In the genomic region with DNA sequence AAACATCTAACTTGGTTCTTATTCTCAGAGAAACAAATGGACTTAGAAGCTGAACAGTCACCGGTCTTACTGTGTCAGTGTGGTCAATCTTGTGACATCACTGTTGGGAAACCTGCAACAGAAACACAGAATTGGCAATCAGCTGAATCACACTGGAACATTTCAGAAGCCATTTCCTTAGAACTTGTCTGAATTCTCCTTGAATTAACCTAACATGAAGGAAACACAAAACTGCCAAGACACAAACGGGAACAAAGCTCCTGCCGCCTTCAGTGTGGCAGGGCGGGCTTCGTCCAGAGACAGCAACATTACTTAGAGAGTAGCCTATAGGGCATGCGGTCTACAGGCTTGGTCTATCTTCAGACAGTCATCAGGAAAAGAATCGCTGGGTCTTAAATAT, we compare ENCODE assay signal across 13 mouse cellular contexts.
DNase-seq lines count a peak whose midpoint lies in the region; ATAC-seq and TF ChIP-seq lines count a peak whose summit lies in the region.
"Had no signal": no experiment of that assay in that cellular context is flagged by ENCODE, and none has a peak within 500 bp of the region (broad histone marks: within the 10 kb centered on the region; RNA-seq: fewer than 3 reads in every experiment).

No protein-coding gene starts in this region.

- H3K4me1 ChIP-seq in midbrain, embryonic 10.5 days, result peaks cover 36% of the 10 kb centered on the region
- peaks cover 13% of the 10 kb centered on the region for H3K4me1 ChIP-seq in midbrain, embryonic 16.5 days (ENCODE audit: control insufficient read depth, insufficient read depth, low read length)
- peaks cover 16 to 25% of the 10 kb centered on the region in 2 experiments for H3K4me1 ChIP-seq in liver, embryonic 14.5 days (replicated peaks; ENCODE audit: control insufficient read depth in 2 of 2, insufficient read depth in 2 of 2, low read length in 1 of 2)
- peaks cover 5% of the 10 kb centered on the region; the same call in 1 of the 2 replicates for H3K4me1 ChIP-seq in forebrain, embryonic 16.5 days (replicated peaks; ENCODE audit: control insufficient read depth, insufficient read depth, low read length)
- H3K4me1 ChIP-seq in forebrain, embryonic 15.5 days, result peaks cover 9% of the 10 kb centered on the region

- no peak overlapping the region for H3K4me3 ChIP-seq in gastrocnemius, adult 2 months
- H3K4me3 ChIP-seq in midbrain, embryonic 10.5 days, result no peak overlapping the region
- no peak overlapping the region for H3K4me3 ChIP-seq in midbrain, embryonic 16.5 days (ENCODE audit: low read depth, low read length)
- H3K4me3 ChIP-seq in liver, embryonic 14.5 days (ENCODE audit: insufficient read depth in 1 of 2, low read depth in 2 of 2, low read length in 2 of 2), result no peak overlapping the region
- H3K4me3 ChIP-seq in forebrain, embryonic 16.5 days (replicated peaks; ENCODE audit: low read length), result no peak overlapping the region
- no peak overlapping the region for H3K4me3 ChIP-seq in forebrain, embryonic 15.5 days
- H3K4me3 ChIP-seq: embryonic facial prominence, embryonic 12.5 days had no signal

- no peak overlapping the region for H3K4me2 ChIP-seq in midbrain, embryonic 16.5 days (ENCODE audit: low read length)
- H3K4me2 ChIP-seq in liver, embryonic 14.5 days (ENCODE audit: low read depth), result peak overlapping the region; percentile 29
- H3K4me2 ChIP-seq in forebrain, embryonic 16.5 days (ENCODE audit: low read length), result no peak overlapping the region
- H3K4me2 ChIP-seq in forebrain, embryonic 15.5 days (replicated peaks), result no peak overlapping the region
- H3K4me2 ChIP-seq: embryonic facial prominence, embryonic 12.5 days had no signal

- H3K27ac ChIP-seq in gastrocnemius, adult 2 months, result peak overlapping the region; percentile 62
- peak overlapping the region; percentile 73 for H3K27ac ChIP-seq in midbrain, embryonic 10.5 days (replicated peaks)
- H3K27ac ChIP-seq in midbrain, embryonic 16.5 days (ENCODE audit: low read length), result no peak overlapping the region
- H3K27ac ChIP-seq in liver, embryonic 14.5 days, result no peak overlapping the region
- no peak overlapping the region for H3K27ac ChIP-seq in forebrain, embryonic 16.5 days (ENCODE audit: low read length)
- no peak overlapping the region for H3K27ac ChIP-seq in forebrain, embryonic 15.5 days (replicated peaks)
- H3K27ac ChIP-seq: embryonic facial prominence, embryonic 12.5 days had no signal

- DNase-seq in gastrocnemius, adult 2 months, result no peak
- no peak for DNase-seq in gastrocnemius, postnatal 25 days
- DNase-seq in midbrain, embryonic 10.5 days (ENCODE audit: low spot score), result no peak
- DNase-seq in liver, embryonic 14.5 days (ENCODE audit: low read depth in 3 of 3, low spot score in 3 of 3), result peak in 1 of 3 experiments; percentile 46
- peak; percentile 32 for DNase-seq in skeletal muscle tissue, adult 2 months (ENCODE audit: low read depth, low spot score)
- DNase-seq: kidney, adult 2 months; right cerebral cortex, postnatal 4 days; thymus, adult 2 months had no signal

- no peaks in the 10 kb centered on the region for H3K27me3 ChIP-seq in midbrain, embryonic 10.5 days (ENCODE audit: low read depth, poor library complexity, severe bottlenecking)
- H3K27me3 ChIP-seq in midbrain, embryonic 16.5 days (ENCODE audit: control insufficient read depth, insufficient read depth, low read depth, low read length), result no peaks in the 10 kb centered on the region
- H3K27me3 ChIP-seq in liver, embryonic 14.5 days (ENCODE audit: control insufficient read depth, insufficient read depth, low read length), result no peaks in the 10 kb centered on the region
- H3K27me3 ChIP-seq in forebrain, embryonic 16.5 days (replicated peaks; ENCODE audit: control insufficient read depth, insufficient read depth, low read length), result no peaks in the 10 kb centered on the region
- H3K27me3 ChIP-seq in forebrain, embryonic 15.5 days, result no peaks in the 10 kb centered on the region
- H3K27me3 ChIP-seq: CH12.LX; embryonic facial prominence, embryonic 12.5 days had no signal

- H3K9ac ChIP-seq in midbrain, embryonic 16.5 days (ENCODE audit: low read depth, low read length), result no peak overlapping the region
- peak overlapping the region; percentile 9; the same call in 1 of the 2 replicates for H3K9ac ChIP-seq in liver, embryonic 14.5 days (replicated peaks)
- no peak overlapping the region for H3K9ac ChIP-seq in forebrain, embryonic 16.5 days (replicated peaks; ENCODE audit: low read depth, low read length)
- H3K9ac ChIP-seq in forebrain, embryonic 15.5 days (replicated peaks), result no peak overlapping the region
- H3K9ac ChIP-seq: embryonic facial prominence, embryonic 12.5 days had no signal

- no peaks in the 10 kb centered on the region for H3K9me3 ChIP-seq in midbrain, embryonic 10.5 days (replicated peaks)
- no peaks in the 10 kb centered on the region for H3K9me3 ChIP-seq in midbrain, embryonic 16.5 days (replicated peaks; ENCODE audit: control insufficient read depth, low read length, poor library complexity, severe bottlenecking)
- no peaks in the 10 kb centered on the region for H3K9me3 ChIP-seq in liver, embryonic 14.5 days (ENCODE audit: control insufficient read depth, low read length)
- H3K9me3 ChIP-seq in forebrain, embryonic 16.5 days (ENCODE audit: control insufficient read depth, low read length), result no peaks in the 10 kb centered on the region
- H3K9me3 ChIP-seq in forebrain, embryonic 15.5 days, result no peaks in the 10 kb centered on the region
- H3K9me3 ChIP-seq: embryonic facial prominence, embryonic 12.5 days had no signal

- no peak for TF ChIP-seq EP300 in liver, embryonic 14.5 days (IDR thresholded peaks at IDR 0.05; ENCODE audit: low read depth)

- 51% methylated on average over 7 of the region's 7 CpGs for WGBS in midbrain, embryonic 10.5 days
- 33% methylated on average over 7 of the region's 7 CpGs for WGBS in midbrain, embryonic 16.5 days
- 19% methylated on average over 7 of the region's 7 CpGs for WGBS in liver, embryonic 14.5 days (ENCODE audit: insufficient replicate concordance)
- WGBS in forebrain, embryonic 16.5 days, result 41% methylated on average over 7 of the region's 7 CpGs
- WGBS in forebrain, embryonic 15.5 days, result 46% methylated on average over 7 of the region's 7 CpGs

- no peak for TF ChIP-seq CTCF in gastrocnemius, adult 2 months (IDR thresholded peaks at IDR 0.05)
- TF ChIP-seq CTCF in liver, embryonic 14.5 days (IDR thresholded peaks at IDR 0.05; ENCODE audit: low read depth), result no peak

- intact Hi-C loops in gastrocnemius, adult 2 months (cut with DNase I), result no loop called here

- peaks cover 27% of the 10 kb centered on the region for H3K36me3 ChIP-seq in midbrain, embryonic 10.5 days
- H3K36me3 ChIP-seq in midbrain, embryonic 16.5 days (ENCODE audit: control insufficient read depth, insufficient read depth, low read length), result no peaks in the 10 kb centered on the region
- no peaks in the 10 kb centered on the region; the same call in 1 of the 2 replicates for H3K36me3 ChIP-seq in liver, embryonic 14.5 days (replicated peaks; ENCODE audit: control insufficient read depth, insufficient read depth, low read depth)
- H3K36me3 ChIP-seq in forebrain, embryonic 16.5 days (ENCODE audit: control insufficient read depth, insufficient read depth), result no peaks in the 10 kb centered on the region
- H3K36me3 ChIP-seq in forebrain, embryonic 15.5 days, result no peaks in the 10 kb centered on the region

- ATAC-seq in midbrain, embryonic 16.5 days, result no peak
- ATAC-seq in liver, embryonic 14.5 days (ENCODE audit: insufficient read depth), result no peak
- ATAC-seq in forebrain, embryonic 16.5 days, result no peak
- no peak for ATAC-seq in forebrain, embryonic 15.5 days (replicated peaks)

Comparison
In these comparisons a context has a peak if more than half of its experiments do, and no peak if none do; other contexts are left out.
1. H3K27ac ChIP-seq: peak in gastrocnemius, adult 2 months (single experiment) and midbrain, embryonic 10.5 days (single experiment); none in midbrain, embryonic 16.5 days (single experiment), liver, embryonic 14.5 days (single experiment), forebrain, embryonic 16.5 days (single experiment) and forebrain, embryonic 15.5 days (single experiment).